Mouse (Mus musculus): ENCODE measurements around the gene Sstr1. TPM values are rescaled to one million over a fixed set of nuclear protein-coding genes. Genes with fewer than 3 reads are reported as not detected.
A peak's percentile ranks its signal among the peaks of the same experiment; 100 is the strongest.

The Sstr1 gene
- polyA plus RNA-seq, 1 experiment from 2014 or later = 26.5 TPM

- Histone ChIP-seq H3K4me3 (replicated peaks) (no peak overlapping the region), H3K4me2 (no peak overlapping the region), H3K27me3 (replicated peaks) (no peaks in the 10 kb centered on the region), H3K27ac (replicated peaks) (no peak overlapping the region), H3K4me1 (no peaks in the 10 kb centered on the region), H3K36me3 (no peaks in the 10 kb centered on the region), H3K9me3 (replicated peaks) (no peaks in the 10 kb centered on the region), H3K9ac (replicated peaks) (no peak overlapping the region)
- 44% methylated on average over 5 of the region's 5 CpGs for WGBS
- peak; percentile 66; the same call in 1 of the 2 replicates for ATAC-seq (ENCODE audit: low FRiP score)
These were observed 14.1 kb downstream of the Sstr1 start for GRCm38 (mm10) chr12:58225644-58226043.

GRCm38 (mm10) chr12:58232489-58232888 is 20.9 kb downstream of the Sstr1 start:
- no peak for ATAC-seq (ENCODE audit: low FRiP score)
- WGBS = 89% methylated on average over 2 of the region's 2 CpGs
- Histone ChIP-seq H3K9ac (replicated peaks) (no peak overlapping the region), H3K4me3 (replicated peaks) (no peak overlapping the region), H3K9me3 (replicated peaks) (no peaks in the 10 kb centered on the region), H3K27me3 (replicated peaks) (no peaks in the 10 kb centered on the region), H3K36me3 (no peaks in the 10 kb centered on the region), H3K4me1 (no peaks in the 10 kb centered on the region), H3K27ac (replicated peaks) (no peak overlapping the region), H3K4me2 (no peak overlapping the region)

GRCm38 (mm10) chr12:58251901-58252300 is 40.3 kb downstream of the Sstr1 start:
- H3K4me2 ChIP-seq = no peak overlapping the region
- H3K9me3 ChIP-seq (replicated peaks) = no peaks in the 10 kb centered on the region
- no peaks in the 10 kb centered on the region for H3K36me3 ChIP-seq
- H3K27me3 ChIP-seq (replicated peaks) = no peaks in the 10 kb centered on the region
- H3K27ac ChIP-seq (replicated peaks) = no peak overlapping the region
- no peaks in the 10 kb centered on the region for H3K4me1 ChIP-seq
- WGBS = 94% methylated on average over 1 of the region's 1 CpGs
- ATAC-seq (ENCODE audit: low FRiP score) = no peak
- no peak overlapping the region for H3K9ac ChIP-seq (replicated peaks)
- H3K4me3 ChIP-seq (replicated peaks) = no peak overlapping the region

Other genes starting within 250 kb of the Sstr1 start
- 7.2 and 9.1 TPM in 2 replicates for gene Clec14a, start 57.5 kb downstream of the Sstr1 start, polyA plus RNA-seq (2015; fragmentation: Nextera tagmentation; extraction: Ambion mirVana)